Mouse (Mus musculus) heart, postnatal 0 days (tissue): ENCODE results near the gene Mrm3.

Experiments used
- CTCF ChIP-seq: IDR thresholded peaks from 2 replicates; pipeline ENCODE4 v1.5.1; 2016; ENCODE audit warnings: antibody characterized with exemption, control low read depth, low read depth
- EP300 ChIP-seq: IDR thresholded peaks from 2 replicates; pipeline ENCODE4 v1.6.1; 2016; ENCODE audit warnings: antibody characterized with exemption, low read depth

GRCm38 (mm10) chr11:76288645-76289044 is 45.1 kb downstream of the Mrm3 start:
- TF ChIP-seq EP300 = no peak
- no peak for TF ChIP-seq CTCF
